Mouse (Mus musculus): ENCODE measurements around the gene Micall1.

DNA sequence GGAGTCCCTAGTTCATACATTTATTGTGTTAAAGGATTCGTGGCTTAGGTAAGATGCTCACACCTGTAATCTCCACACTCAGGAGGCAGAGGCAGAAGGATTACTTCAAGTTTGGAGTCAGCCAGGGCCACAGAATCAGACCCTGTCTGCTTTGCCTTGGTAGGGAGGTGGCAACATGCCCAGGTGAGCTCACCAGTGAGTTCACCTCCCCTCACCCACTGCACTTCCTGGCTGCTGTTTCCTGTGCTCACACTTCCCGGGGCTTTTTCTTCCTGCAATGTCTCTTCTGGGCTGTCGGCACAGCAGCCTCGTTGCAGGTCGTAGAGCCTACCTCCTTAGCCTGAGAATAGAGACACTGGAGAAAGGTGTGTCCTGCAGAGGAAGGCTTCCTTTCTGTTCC, 6.6 kb downstream of the Micall1 start:
- no peak for TF ChIP-seq GATA1 (IDR thresholded peaks at IDR 0.05; ENCODE audit: borderline replicate concordance, low read length)
- no peak for TF ChIP-seq FLI1 (IDR thresholded peaks at IDR 0.05; ENCODE audit: low read length)
